Mouse (Mus musculus): ENCODE measurements around the gene Bloc1s2.

Gene Bloc1s2

GRCm38 (mm10) chr19:44145702-44146567 is at the start of gene Bloc1s2:
Gene Bloc1s2 (minus strand): TSS chr19:44146446.
- DNase-seq (ENCODE audit: low read depth): peak; percentile 68

DNA sequence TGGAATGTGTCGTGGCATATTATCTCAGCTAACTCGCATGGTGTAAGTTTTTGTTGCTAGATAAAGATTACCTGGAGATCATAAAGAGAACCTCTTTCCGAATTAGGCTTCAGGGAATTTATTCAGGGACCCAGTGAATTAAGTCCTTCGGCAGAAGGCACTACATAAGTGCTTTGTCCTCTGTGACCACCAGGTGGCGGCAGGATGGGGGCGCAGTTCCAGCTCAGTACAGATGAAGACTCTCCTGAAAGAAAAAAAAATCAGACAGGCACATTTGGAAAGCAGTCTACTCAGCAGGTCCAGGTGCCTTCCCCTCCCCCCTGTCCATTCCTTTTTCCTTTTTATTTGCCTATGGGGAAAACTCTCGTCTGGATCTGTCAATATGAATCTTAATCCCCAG is 48.9 kb upstream of the Bloc1s2 start:
- DNase-seq (ENCODE audit: low read depth): peak; percentile 36

DNA sequence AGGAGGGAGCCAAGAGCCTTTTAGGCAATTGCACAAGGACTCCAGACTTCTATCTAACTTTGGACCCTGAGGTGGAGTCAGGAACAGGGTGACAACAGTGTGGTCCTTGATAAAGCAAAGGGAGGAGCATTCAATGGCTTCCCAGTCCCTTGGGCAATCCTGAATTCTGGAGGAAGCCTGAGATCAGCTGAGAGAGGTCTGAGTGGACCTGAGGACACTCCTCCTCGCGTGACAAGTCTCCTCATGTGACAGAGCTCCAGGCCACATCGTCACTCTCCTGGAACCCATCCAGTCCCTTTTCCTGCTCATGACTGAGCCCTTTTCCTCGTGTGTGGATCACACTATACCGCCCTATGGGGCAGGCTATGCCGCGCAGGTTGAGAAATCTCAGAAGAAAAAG is 47.7 kb upstream of the Bloc1s2 start:
- DNase-seq (ENCODE audit: low read depth): no peak

- DNase-seq (ENCODE audit: low read depth): no peak
Measured at GRCm38 (mm10) chr19:44192342-44192741, 46.1 kb upstream of the Bloc1s2 start, which contains the start of gene Pkd2l1. Gene Pkd2l1 (minus strand): TSS chr19:44192442.

DNA sequence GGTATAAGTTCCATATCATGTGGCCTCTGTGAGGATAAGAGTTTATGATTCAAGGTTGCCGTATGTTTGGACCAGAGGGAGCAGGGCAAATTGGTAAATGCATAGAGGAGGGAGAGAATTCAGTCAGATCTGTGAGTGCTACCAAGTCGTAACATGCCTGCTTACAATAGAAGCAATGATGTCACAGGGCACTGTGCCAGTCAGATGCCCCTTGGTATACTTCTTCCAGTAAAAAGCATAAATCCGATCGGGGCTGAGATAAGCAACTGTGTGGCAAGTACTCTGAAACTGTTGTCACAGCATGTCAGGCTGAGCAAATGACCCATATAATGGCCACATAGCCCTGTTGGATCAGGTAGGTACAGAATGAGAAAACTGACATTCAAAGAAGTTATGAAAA is 42.8 kb upstream of the Bloc1s2 start:
- no peak for DNase-seq (ENCODE audit: low read depth)

GRCm38 (mm10) chr19:44183968-44184367 is 37.7 kb upstream of the Bloc1s2 start:
- no peak for DNase-seq (ENCODE audit: low read depth)

- no peak for DNase-seq (ENCODE audit: low read depth)
Measured at GRCm38 (mm10) chr19:44180502-44180901, 34.3 kb upstream of the Bloc1s2 start.

- DNase-seq (ENCODE audit: low read depth): no peak
Measured at GRCm38 (mm10) chr19:44176741-44177140, 30.5 kb upstream of the Bloc1s2 start.

DNA sequence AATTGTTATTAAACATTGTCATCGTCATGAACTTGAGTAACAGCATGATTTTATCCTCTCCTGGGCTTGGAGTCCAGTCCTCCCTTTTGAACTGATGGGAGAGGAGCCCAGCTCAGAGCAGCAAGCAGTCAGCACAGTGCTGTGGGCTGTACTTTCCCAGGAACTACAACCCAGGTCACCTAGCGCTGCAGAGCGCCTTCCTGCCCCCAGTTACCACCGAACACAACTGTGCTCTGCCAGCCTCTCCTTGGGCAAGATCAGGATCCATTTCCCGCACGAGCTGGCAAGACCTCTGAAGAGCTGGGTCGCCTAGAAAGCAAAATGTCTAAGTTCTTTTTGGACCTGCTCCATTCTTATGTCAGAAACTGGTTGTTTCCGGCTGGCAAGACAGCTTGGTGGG is 28.6 kb upstream of the Bloc1s2 start:
- DNase-seq (ENCODE audit: low read depth): peak; percentile 17

DNA sequence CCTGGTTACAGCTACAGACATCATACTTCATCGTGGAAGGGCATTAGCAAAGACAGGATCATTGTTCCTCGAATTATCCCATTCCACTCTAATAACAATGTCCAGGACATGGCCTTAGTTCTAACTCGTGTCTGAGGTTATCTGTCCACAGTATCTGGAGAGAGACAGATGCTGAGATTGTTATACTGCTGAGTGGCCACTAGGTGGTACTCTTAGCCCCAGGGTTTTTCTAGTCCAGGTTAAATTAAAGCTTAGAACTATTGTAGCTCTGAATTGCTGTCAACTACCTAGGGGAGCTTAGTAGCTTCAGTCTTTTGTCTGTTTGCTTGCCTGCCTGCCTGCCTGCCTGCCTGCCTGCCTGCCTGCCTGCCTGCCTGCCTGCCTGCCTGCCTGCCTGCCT is 15.3 kb upstream of the Bloc1s2 start:
- no peak for DNase-seq (ENCODE audit: low read depth)

GRCm38 (mm10) chr19:44159386-44159785 is 13.1 kb upstream of the Bloc1s2 start:
- no peak for DNase-seq (ENCODE audit: low read depth)

GRCm38 (mm10) chr19:44157005-44157404 is 10.8 kb upstream of the Bloc1s2 start:
- no peak for DNase-seq (ENCODE audit: low read depth)

- DNase-seq (ENCODE audit: low read depth): no peak
Measured at GRCm38 (mm10) chr19:44153781-44154180, 7.5 kb upstream of the Bloc1s2 start.

- DNase-seq (ENCODE audit: low read depth): no peak
Measured at GRCm38 (mm10) chr19:44148991-44149390, 2.7 kb upstream of the Bloc1s2 start.

- no peak for DNase-seq (ENCODE audit: low read depth)
Measured at GRCm38 (mm10) chr19:44148345-44148744, 2.1 kb upstream of the Bloc1s2 start.

GRCm38 (mm10) chr19:44146951-44147350 is 705 bp upstream of the Bloc1s2 start:
- no peak for DNase-seq (ENCODE audit: low read depth)

DNA sequence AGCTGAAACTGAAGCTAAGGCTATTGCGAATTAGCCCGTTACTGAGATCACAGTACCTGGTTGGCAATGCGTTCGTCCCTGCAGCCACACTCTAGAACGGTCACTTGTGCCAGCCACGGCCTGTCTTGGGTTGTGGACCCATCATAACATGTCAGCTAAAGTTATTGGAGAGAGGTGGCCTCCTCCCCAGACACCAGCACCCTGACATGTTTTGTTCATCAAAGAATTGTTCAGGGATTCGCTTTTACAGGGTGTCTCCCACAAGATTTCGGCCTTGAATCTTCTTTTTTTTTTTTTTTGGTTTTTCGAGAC is 278 bp upstream of the Bloc1s2 start:
- no peak for DNase-seq (ENCODE audit: low read depth)

GRCm38 (mm10) chr19:44144366-44144765 is 1.9 kb downstream of the Bloc1s2 start:
- DNase-seq (ENCODE audit: low read depth): no peak

GRCm38 (mm10) chr19:44135960-44136485 is 10.2 kb downstream of the Bloc1s2 start:
- no peak for DNase-seq (ENCODE audit: low read depth)

- DNase-seq (ENCODE audit: low read depth): peak; percentile 52
Measured at GRCm38 (mm10) chr19:44135072-44135959, 10.9 kb downstream of the Bloc1s2 start, which contains the start of gene Cwf19l1. Gene Cwf19l1 (minus strand): TSS chr19:44135876.

DNA sequence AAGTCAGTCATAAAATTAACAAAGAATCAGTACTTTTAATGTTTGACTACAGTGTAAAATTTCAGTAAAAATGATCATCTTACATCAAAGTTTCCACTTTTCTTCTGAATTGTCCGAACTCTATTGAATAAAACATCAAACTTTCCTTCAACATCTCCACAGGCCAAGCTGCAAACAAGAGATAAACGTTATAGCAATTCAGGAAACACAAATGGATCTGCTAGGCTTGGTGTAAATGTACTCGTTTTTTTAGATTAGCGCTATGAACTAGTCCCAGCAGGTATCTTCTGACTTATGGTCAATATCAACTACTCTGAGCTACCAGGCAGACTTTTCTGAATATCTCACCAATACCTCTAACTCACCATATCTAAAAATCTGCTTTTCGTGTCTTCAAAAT is 13.3 kb downstream of the Bloc1s2 start:
- no peak for DNase-seq (ENCODE audit: low read depth)

GRCm38 (mm10) chr19:44128560-44128959 is 17.7 kb downstream of the Bloc1s2 start:
- no peak for DNase-seq (ENCODE audit: low read depth)

Data from fibroblast of lung, adult 2 months (primary cell).